Mouse (Mus musculus) intestine, embryonic 14.5 days (tissue): Measurements from ENCODE around the gene Actn1. TPM values are rescaled to one million over a fixed set of nuclear protein-coding genes. Genes with fewer than 3 reads are reported as not detected.

Source experiments
- ATAC-seq: fragments of 200-750 bp; cut with Nextera tagmentation; replicated peaks from 2 replicates; pipeline ENCODE4 v1.8.0; 2017; ENCODE audit warnings: low read depth, moderate number of reproducible peaks, moderate TSS enrichment, moderate library complexity; ENCODE audit not compliant: low FRiP score, low TSS enrichment
- DNase-seq: peaks from one replicate; pipeline ENCODE4 v3.0.0-alpha.2; 2018; ENCODE audit warnings: low spot score
- H3K27ac ChIP-seq: fragments of 300-500 bp; sonication (generic); 2 replicates; pipeline ENCODE4 v1.5.1; 2014; ENCODE audit warnings: low read depth, mild to moderate bottlenecking, control low read depth
- H3K27me3 ChIP-seq: fragments of 300-500 bp; sonication (generic); replicated peaks from 2 replicates; pipeline ENCODE4 v1.6.1; 2014; ENCODE audit warnings: low read length, control low read depth; ENCODE audit not compliant: control insufficient read depth, insufficient read depth
- H3K36me3 ChIP-seq: fragments of 300-500 bp; sonication (generic); 2 replicates; pipeline ENCODE4 v1.6.1; 2014; ENCODE audit warnings: low read length, control low read depth; ENCODE audit not compliant: control insufficient read depth, insufficient read depth
- H3K4me1 ChIP-seq: fragments of 300-500 bp; sonication (generic); replicated peaks from 2 replicates; pipeline ENCODE4 v1.6.1; 2014; ENCODE audit warnings: low read length, control low read depth, mixed read lengths; ENCODE audit not compliant: control insufficient read depth, insufficient read depth
- H3K4me2 ChIP-seq: fragments of 300-500 bp; sonication (generic); 2 replicates; pipeline ENCODE4 v1.6.1; 2014; ENCODE audit warnings: low read length
- H3K4me3 ChIP-seq: fragments of 300-500 bp; sonication (generic); 2 replicates; pipeline ENCODE4 v1.5.1; 2014; ENCODE audit warnings: low read depth, low read length, control low read depth, mixed read lengths
- H3K9ac ChIP-seq: fragments of 300-500 bp; sonication (generic); 2 replicates; pipeline ENCODE4 v1.6.1; 2014; ENCODE audit warnings: mild to moderate bottlenecking, low read length
- H3K9me3 ChIP-seq: fragments of 300-500 bp; sonication (generic); 2 replicates; pipeline ENCODE4 v1.6.1; 2016; ENCODE audit warnings: low read length, control low read depth; ENCODE audit not compliant: control insufficient read depth
- WGBS: fragments of 180-500 bp; shearing (Covaris S2); extraction: QIAGEN DNeasy Blood & Tissue Kit; methylation state at CpG from one replicate; pipeline ENCODE4 v1.1.7; 2014; 5-methylcytosine and 5-hydroxymethylcytosine counted together
- polyA plus RNA-seq: library from polyadenylated mRNA; unstranded; fragments of >200 nt; fragmentation: Nextera tagmentation; extraction: Ambion mirVana; gene quantifications from 2 replicates; pipeline ENCODE4 v1.2.1, GENCODE M21; 2014

The Actn1 gene
- polyA plus RNA-seq, 1 experiment from 2014 or later: 68.6 TPM

DNA sequence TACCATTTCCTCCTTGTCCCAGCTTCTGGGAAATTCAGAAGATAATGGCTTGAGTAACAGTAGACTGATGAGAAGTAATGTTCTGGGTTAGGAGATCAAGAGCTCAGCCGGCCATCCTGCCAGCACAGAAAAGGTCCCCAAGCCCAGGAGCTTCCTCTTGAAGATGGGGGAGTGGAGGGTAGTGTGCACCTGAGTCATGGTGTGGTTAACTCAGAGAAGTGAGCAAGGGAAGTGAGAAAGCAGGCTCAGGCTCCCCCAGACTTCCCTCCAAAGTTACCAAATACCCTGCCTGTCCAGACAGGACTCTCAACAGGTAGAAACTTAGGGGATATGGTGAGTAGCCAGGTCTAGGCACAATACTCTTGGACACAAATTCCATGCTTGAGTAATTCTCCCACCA is 24.9 kb downstream of the Actn1 start:
- no peak overlapping the region for H3K27ac ChIP-seq
- DNase-seq (no peak), ATAC-seq (no peak)
- 100% methylated on average over 1 of the region's 1 CpGs for WGBS
- H3K4me3 ChIP-seq: no peak overlapping the region
- H3K36me3 ChIP-seq: 0 out of 2 replicates have a peak, but pooled peaks cover 3% of the 10 kb centered on the region
- peaks cover 6% of the 10 kb centered on the region; the same call in 1 of the 2 replicates for H3K9me3 ChIP-seq
- H3K4me1 ChIP-seq: peaks cover 57% of the 10 kb centered on the region
- H3K9ac ChIP-seq: no peak overlapping the region
- H3K27me3 ChIP-seq: no peaks in the 10 kb centered on the region
- no peak overlapping the region for H3K4me2 ChIP-seq

DNA sequence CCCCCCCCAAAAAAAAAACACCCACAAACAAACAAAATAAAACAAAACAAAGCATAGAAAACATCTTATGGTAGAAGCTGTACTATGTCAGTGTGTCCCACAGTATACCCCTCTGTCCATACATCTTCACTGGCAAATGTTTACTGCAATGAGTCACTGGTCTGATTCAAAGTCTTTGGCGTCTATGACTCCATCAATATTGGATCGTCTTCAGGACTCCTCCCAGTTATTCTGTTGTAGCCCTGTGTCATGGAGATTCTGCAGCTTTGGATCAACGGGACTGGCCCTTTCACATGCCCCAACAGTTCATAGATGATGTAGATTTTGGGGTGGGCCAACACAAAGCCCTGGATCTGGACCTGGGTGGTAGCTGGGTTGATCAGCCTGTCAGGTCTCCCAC is 25.9 kb downstream of the Actn1 start:
- H3K4me1 ChIP-seq: peaks cover 57% of the 10 kb centered on the region

DNA sequence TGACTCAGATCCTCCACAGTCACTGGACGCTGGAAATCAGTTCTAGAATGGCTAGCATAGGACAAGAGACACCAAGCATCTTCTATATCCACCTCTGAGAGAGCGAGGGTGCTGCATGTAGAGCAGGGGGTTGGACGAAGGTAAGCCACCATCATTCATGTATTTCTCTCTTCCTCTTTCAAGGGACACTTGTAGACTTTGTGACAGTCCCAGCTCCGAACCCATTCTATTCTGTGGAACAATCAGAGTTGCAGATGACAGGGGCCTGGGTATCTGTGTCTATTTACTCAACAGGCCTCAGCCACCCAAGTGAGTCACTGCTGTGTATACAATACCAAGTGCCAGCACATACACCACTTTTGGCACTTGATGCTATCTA is 27.3 kb downstream of the Actn1 start:
- ATAC-seq (no peak), DNase-seq (no peak)
- no peak overlapping the region for H3K4me2 ChIP-seq
- no peak overlapping the region for H3K27ac ChIP-seq
- H3K9me3 ChIP-seq: peaks cover 6% of the 10 kb centered on the region; the same call in 1 of the 2 replicates
- 0 out of 2 replicates have a peak, but pooled peaks cover 3% of the 10 kb centered on the region for H3K36me3 ChIP-seq
- no peak overlapping the region for H3K9ac ChIP-seq
- 97% methylated on average over 4 of the region's 4 CpGs for WGBS
- no peaks in the 10 kb centered on the region for H3K27me3 ChIP-seq
- H3K4me1 ChIP-seq: peaks cover 62% of the 10 kb centered on the region
- H3K4me3 ChIP-seq: no peak overlapping the region

More for the DNA sequence above, 25.9 kb downstream of the Actn1 start:
- Histone ChIP-seq H3K36me3 (0 out of 2 replicates have a peak, but pooled peaks cover 3% of the 10 kb centered on the region), H3K27me3 (no peaks in the 10 kb centered on the region), H3K4me2 (no peak overlapping the region), H3K27ac (no peak overlapping the region), H3K9ac (no peak overlapping the region), H3K9me3 (peaks cover 6% of the 10 kb centered on the region; the same call in 1 of the 2 replicates), H3K4me3 (no peak overlapping the region)
- DNase-seq: no peak
- WGBS: 94% methylated on average over 3 of the region's 3 CpGs
- ATAC-seq: no peak

DNA sequence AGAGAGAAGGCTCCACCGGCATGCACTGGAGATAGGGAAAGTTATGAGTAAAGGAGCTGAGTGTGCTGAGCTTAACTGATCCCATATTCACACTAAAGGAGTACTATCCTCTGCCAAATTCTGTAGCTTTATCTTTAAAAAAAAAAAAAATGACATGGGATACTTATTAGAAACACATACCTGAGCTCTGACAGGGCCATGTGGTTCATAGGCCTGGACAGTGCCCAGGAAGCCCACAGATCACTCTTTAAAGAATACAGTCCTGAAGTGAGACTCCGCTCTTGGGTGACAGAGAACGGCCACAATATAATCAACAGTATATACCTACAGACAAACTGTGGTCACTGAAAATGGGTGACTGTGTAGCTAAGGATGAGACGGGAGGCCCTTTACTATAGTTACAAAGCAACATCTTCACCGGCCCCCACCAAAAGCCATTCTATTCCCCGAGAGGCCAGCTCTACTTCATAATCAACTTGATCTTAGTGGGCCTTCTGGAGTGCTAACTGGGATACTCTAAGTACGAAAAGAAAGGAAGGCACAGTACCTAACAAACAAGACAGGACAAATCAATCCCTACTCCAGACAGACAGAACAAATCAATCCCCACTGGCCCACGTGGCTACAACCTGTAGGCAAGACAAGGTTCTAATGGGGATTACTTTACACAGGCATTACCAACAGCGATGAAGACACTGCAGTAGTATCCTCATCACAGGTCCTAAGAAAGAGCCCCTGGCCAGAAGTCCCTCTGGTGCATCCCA is 27.9 kb downstream of the Actn1 start:
- 74% methylated on average over 9 of the region's 9 CpGs for WGBS
- Histone ChIP-seq H3K9ac (no peak overlapping the region), H3K27me3 (no peaks in the 10 kb centered on the region), H3K4me3 (no peak overlapping the region), H3K4me2 (no peak overlapping the region), H3K36me3 (0 out of 2 replicates have a peak, but pooled peaks cover 3% of the 10 kb centered on the region), H3K9me3 (peaks cover 6% of the 10 kb centered on the region; the same call in 1 of the 2 replicates), H3K4me1 (peaks cover 62% of the 10 kb centered on the region), H3K27ac (peak overlapping the region; percentile 90)
- ATAC-seq (no peak), DNase-seq (no peak)

DNA sequence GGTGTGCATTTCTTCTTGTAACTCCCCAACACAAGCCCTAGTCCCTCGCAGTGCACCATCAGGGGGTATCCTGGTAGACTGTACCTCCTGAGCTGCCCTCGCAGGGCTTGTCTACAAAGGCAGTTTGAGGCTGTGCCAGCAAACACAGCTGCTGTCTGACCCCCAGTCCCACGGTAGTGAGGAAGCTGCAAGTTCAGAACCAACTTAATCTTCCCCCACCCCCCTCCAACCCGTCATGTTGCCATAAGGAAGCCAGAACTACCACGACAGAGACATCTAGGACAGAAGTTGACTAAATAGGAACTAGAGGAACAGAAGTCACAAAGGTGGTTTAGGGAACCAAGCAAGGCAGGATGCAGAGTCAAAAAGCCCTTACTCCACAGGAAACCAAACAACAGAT is 28.9 kb downstream of the Actn1 start:
- ATAC-seq: no peak
- Histone ChIP-seq H3K4me2 (peak overlapping the region; percentile 42; the same call in 1 of the 2 replicates), H3K9ac (no peak overlapping the region)

DNA sequence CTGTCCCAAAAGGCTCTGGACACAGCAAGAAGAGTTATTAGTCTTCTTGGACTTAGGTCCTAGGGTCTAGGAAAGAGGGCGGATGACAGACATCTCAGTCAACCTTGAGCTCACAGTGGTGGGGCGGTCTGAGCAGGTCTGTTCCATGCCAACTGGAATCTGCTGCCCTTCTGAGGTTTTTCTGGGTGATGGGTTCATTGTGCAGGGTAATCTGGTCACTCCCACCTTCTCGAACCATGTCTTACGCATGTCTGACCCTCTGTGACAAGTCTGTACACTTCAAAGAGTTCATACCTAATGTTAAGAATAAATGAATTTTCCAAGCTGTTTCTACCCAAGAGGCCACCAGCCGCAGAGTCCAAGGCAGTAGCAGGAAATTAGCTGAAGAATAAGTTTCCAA is 29.3 kb downstream of the Actn1 start:
- Histone ChIP-seq H3K4me2 (peak overlapping the region; percentile 42), H3K4me3 (no peak overlapping the region), H3K27ac (peak overlapping the region; percentile 90), H3K36me3 (0 out of 2 replicates have a peak, but pooled peaks cover 3% of the 10 kb centered on the region), H3K27me3 (no peaks in the 10 kb centered on the region), H3K9ac (no peak overlapping the region), H3K4me1 (peaks cover 63% of the 10 kb centered on the region), H3K9me3 (peaks cover 6% of the 10 kb centered on the region; the same call in 1 of the 2 replicates)
- 30% methylated on average over 5 of the region's 5 CpGs for whole genome bisulfite sequencing
- no peak for DNase-seq
- 0 out of 2 replicates have a peak, but pooled peaks have one; percentile 1 for ATAC-seq

More for the DNA sequence above, 28.9 kb downstream of the Actn1 start:
- DNase-seq: no peak
- Histone ChIP-seq H3K36me3 (0 out of 2 replicates have a peak, but pooled peaks cover 3% of the 10 kb centered on the region), H3K27ac (peak overlapping the region; percentile 90), H3K4me1 (peaks cover 59% of the 10 kb centered on the region), H3K27me3 (no peaks in the 10 kb centered on the region), H3K9me3 (peaks cover 6% of the 10 kb centered on the region; the same call in 1 of the 2 replicates), H3K4me3 (no peak overlapping the region)
- 17% methylated on average over 5 of the region's 5 CpGs for WGBS

DNA sequence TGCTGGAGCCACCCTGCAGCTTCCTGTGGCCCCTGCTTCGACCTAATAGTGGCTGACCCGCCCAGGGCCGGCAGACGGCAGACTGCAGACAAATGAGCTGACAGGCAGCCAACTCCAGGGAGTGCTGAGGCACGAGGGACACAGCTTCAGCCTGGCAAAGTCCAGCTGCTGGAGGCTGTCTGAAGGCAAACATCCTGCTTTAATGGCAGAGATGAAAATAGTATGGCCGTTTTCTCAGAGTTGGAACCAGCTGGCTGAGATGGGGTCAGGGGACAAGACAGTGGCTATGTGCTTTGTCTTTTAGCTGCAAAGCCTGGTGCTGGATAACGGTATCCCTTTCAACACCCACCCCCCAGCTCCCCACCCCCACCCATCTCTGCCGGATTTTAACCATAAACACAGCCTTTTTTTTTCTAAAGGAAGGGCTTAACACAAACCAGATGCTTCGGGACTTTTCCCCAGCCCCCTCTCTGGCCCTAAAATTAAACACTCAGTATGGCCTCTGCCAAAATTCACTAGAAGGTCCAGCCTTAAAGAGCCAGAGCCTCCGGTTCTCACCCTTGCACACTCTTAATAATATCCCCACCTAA is 30.0 kb downstream of the Actn1 start:
- peaks cover 64% of the 10 kb centered on the region for H3K4me1 ChIP-seq
- peaks cover 6% of the 10 kb centered on the region; the same call in 1 of the 2 replicates for H3K9me3 ChIP-seq
- ATAC-seq (peak; percentile 87), DNase-seq (peak; percentile 88)
- peak overlapping the region; percentile 42 for H3K4me2 ChIP-seq
- no peaks in the 10 kb centered on the region for H3K27me3 ChIP-seq
- no peak overlapping the region for H3K9ac ChIP-seq
- WGBS: 5% methylated on average over 10 of the region's 10 CpGs
- 0 out of 2 replicates have a peak, but pooled peaks cover 3% of the 10 kb centered on the region for H3K36me3 ChIP-seq
- no peak overlapping the region for H3K4me3 ChIP-seq
- H3K27ac ChIP-seq: peak overlapping the region; percentile 90

DNA sequence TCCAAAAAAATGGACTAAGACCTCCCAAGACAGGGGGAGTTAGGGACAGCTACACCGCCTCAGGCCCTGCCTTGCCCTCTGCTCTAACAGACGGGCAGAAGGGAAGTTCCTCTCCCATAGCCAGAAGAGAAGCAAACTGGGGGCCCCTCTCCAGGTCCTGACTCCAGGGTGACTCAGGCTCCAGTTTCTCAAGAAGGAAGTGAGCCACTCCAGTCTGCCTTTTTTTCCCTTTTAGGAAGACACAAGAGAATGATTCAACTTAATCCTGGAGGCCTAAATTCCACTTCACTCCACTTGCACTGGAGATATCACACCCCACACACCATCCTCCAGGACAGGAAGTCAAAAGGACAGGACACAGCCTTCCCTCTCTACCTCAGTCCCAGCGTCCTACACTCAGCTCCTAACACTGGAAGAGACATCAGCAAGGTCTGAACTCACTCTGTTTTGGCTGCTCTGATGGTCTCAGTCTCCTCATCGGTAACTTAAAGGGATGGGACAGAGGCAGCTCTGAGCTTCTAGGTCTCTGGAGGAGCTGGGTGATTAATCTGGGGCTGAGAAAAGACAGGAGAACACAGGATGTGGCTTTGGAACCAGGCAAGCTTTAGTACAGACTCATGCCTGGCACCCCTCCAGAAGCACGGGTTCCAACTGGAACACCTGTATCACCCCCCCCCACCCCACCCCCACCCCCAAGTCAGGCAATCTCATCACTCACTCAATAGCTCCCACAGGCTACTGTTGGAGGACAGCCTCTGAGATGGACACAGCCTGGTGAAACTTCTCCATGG is 31.0 kb downstream of the Actn1 start:
- 27% methylated on average over 5 of the region's 5 CpGs for WGBS
- Histone ChIP-seq H3K9me3 (peaks cover 4% of the 10 kb centered on the region; the same call in 1 of the 2 replicates), H3K4me3 (no peak overlapping the region), H3K27ac (peak overlapping the region; percentile 90), H3K4me1 (peaks cover 72% of the 10 kb centered on the region), H3K27me3 (no peaks in the 10 kb centered on the region), H3K9ac (no peak overlapping the region), H3K36me3 (0 out of 2 replicates have a peak, but pooled peaks cover 1% of the 10 kb centered on the region), H3K4me2 (peak overlapping the region; percentile 42)
- no peak for DNase-seq
- peak; percentile 1; the same call in 1 of the 2 replicates for ATAC-seq
